Mouse (Mus musculus) frontal cortex, postnatal 36 days (tissue): ENCODE measurements around the gene Cacnb4.

Experiments
- DNase-seq, 2 experiments: peaks; one replicate each; pipeline ENCODE4 v3.0.0; 2022; ENCODE audit warnings: low spot score in 2 of 2

Gene Cacnb4

GRCm38 (mm10) chr2:52568131-52568530 is 108.5 kb downstream of the Cacnb4 start:
- no peak for DNase-seq

GRCm38 (mm10) chr2:52567421-52567820 is 109.2 kb downstream of the Cacnb4 start:
- no peak for DNase-seq

DNA sequence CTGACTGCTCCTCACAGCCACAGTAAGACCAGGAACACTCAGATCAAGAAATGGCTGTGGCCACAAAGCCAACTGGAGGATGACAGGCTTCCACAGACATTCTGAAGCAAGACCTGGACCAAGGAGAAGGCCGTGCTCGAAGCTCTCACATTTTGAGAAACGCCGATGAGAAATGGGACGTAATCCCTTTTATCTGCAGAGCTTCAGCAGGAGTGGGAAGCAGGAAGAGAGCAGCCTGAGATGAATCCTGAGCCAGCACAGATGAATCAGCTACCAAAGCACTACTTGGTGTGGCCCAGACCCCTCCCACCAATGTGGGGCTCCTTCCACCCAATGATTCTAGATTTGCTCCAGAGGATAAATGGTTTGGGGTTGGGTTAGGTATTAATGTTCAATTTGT is 113.4 kb downstream of the Cacnb4 start:
- DNase-seq: no peak

GRCm38 (mm10) chr2:52562356-52562755 is 114.3 kb downstream of the Cacnb4 start:
- no peak for DNase-seq

DNA sequence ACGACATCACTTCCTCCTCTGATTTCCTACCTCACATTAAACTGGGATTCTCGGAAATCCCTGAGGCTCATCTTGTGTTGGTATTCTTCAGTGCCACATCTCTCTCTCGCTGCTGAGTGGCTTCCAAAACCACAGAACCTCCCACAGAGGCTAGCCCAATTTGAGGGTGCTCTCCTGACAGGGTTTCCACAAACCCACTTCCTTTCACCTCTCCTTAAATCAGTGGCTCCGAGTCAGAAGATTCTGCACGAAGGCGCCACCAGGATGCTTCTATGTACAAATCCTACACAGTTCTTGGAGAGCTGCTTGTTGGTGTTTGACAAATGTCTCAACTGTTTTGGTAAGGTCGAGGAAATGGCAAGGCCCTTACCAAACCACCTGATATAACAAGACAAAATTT is 115.5 kb downstream of the Cacnb4 start:
- DNase-seq: no peak

GRCm38 (mm10) chr2:52560266-52560665 is 116.4 kb downstream of the Cacnb4 start:
- no peak for DNase-seq

DNA sequence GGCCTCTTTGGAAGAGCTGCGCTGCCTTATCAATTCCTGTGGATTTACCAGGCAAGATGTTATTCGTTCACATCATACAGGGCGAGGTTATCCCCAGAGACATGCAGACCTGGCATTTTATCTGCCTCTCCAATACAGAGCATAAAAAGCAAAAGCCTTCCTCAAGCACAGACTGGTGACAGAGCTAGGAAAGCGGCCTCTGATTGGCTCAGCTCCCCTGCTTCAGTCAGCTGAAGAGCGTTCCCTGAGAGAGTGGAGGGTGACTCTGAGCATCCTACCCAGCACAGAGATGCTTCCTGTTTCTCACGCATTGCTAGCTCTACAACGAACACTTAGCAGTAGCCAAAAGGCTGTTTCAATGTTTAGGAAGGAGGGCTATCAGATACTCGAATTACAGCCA is 118.2 kb downstream of the Cacnb4 start:
- DNase-seq: peak; percentile 67 to 75

DNA sequence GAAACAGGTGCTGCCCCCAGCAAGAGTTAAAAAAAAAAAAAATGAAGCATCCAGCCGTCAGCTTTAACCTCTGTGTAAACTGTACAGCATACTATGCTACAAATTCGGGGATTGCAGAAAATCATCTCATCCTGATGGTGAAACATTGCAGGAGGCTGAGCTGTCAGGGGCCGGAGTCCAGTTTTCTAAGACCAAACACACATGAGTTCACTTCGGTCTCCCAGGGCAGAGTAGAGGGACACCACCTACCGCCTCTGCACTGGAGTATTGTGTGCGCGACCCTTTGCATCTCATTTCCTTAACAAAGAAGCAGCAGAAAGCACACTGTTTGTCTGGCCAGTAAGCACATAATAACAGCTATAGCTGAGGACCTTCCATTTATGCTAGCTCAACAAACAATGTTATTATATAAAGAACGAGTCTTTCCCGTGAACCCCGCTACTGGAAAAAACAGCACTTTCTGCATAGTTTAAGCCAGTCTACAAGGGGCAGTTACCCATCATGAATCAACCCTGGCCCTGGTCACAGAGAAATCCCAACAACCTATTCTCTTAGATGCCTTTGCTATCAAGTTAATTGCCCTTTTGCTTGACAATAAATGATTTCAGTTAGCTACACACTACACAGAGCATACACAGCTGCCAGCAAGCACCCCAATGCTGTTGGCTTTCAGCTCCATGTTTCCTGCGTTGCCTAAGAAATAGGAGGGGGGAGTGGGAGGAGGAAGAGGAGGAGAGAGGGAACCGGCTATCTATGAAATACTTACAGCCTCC is 118.9 kb downstream of the Cacnb4 start:
- DNase-seq: peak; percentile 40 to 42

- no peak for DNase-seq
Measured at GRCm38 (mm10) chr2:52556961-52557326, 119.7 kb downstream of the Cacnb4 start.

DNA sequence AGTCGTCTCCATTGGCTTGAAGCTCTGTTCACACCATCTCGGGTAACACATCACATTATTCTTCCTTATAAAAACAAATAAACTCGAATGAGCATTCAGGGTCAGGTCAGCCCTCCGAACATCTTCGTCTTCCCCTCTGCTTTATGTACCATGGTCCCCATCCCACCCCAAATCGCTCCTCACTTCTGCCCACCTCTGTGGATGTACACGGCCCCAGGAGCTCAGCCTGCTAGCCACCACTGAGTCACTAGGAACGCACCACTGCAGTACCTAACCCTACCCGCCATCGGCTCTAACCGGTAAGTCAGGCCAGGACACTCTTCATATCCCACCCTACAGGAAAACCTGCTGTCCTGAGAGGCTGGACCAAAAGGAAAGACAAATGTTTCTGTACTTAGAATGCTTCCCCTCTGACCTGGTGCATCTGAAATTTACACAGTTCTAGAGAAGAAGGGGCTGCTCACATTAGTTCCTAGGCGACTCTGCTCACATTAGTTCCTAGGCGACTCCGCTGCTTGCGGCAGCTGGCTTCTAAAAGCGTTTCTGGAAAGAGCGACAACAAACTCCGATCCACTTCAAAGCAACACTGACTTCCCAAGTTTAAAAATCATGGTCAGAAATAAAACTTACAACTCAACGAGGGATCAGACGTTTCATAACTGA is 120.2 kb downstream of the Cacnb4 start:
- DNase-seq: no peak

DNA sequence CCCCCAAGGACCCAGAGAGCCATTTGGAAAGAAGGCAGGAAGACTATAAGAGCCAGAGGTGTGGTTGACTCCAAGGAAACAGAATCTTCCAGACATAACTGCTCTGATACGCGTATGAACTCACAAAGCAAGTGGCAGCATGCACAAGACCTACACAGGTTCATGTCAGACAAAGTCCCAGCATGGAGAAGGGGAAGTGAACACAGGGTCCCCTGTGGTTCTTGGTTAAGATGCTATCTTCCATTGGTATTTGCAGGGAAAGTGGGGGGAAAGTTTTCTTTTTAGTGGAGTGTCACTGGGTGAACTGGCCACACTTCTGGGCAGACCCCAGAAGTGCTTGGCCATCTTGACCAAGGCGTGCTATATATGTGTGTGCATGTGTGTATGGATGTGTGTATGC is 128.2 kb downstream of the Cacnb4 start:
- no peak for DNase-seq

DNA sequence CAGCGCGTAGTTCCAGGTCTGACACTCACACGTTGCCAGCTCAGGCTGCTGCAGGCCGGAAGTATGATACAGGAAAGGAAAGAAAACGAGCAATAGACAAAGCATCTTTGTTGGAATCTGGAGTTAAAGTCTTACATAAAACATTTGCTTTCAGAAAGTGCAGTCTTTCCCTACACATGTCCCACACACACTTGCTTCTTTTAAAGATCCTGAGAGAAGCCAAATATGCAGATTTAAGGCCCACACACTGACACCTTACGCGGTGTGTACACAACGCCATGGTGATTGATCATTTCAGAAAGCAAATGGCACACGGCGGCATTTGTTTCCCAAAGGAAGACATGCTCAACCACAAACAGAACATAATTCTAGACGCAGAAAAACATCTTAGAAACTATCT is 129.3 kb downstream of the Cacnb4 start:
- peak in 1 of 2 experiments; percentile 40 for DNase-seq

GRCm38 (mm10) chr2:52544527-52544926 is 132.1 kb downstream of the Cacnb4 start:
- DNase-seq: no peak

DNA sequence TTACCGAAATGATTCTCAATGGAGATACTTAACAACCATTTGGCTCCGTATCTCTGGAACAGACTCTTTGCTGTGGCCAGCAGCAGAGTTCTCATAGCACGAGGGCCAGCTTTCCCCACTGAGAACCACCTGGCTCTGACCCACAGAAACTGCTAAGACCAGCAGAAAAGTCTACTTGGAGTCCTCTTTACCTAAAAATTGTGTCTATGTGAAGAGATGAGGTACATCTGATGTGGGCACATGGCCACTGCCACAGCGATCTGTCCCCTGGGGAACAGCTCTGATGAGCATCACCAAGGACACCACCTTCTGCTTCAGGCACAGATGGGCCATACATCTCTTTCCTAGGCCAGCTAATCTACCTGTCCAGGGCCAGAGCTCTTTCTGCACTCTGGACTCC is 135.6 kb downstream of the Cacnb4 start:
- DNase-seq: no peak

GRCm38 (mm10) chr2:52539318-52539717 is 137.3 kb downstream of the Cacnb4 start:
- DNase-seq: no peak

- no peak for DNase-seq
Measured at GRCm38 (mm10) chr2:52537645-52538044, 139.0 kb downstream of the Cacnb4 start.

DNA sequence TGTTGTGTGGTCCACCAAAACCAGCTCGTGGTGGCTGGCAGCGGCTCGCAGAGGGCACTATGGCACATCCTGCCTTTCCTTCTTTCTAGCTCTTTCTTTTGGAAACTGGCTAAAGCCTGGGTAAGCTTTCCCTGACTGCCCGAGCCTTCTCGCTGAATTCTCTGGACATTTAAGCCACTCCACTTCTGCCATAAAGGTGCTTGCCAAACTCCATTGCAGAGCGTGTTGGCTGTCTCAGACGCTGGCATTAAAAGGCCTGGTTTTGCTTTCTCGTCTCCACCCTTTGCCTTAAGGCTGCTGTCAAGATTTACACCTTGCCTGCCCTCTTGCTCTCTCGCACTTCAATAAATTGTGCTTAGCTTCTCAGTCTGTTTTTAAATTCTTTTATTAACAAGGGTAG is 139.5 kb downstream of the Cacnb4 start:
- no peak for DNase-seq

GRCm38 (mm10) chr2:52536511-52536910 is 140.1 kb downstream of the Cacnb4 start:
- DNase-seq: no peak

GRCm38 (mm10) chr2:52533696-52534095 is 142.9 kb downstream of the Cacnb4 start:
- DNase-seq: no peak

GRCm38 (mm10) chr2:52530521-52530920 is 146.1 kb downstream of the Cacnb4 start:
- no peak for DNase-seq

- DNase-seq: no peak
Measured at GRCm38 (mm10) chr2:52529245-52529644, 147.4 kb downstream of the Cacnb4 start.

DNA sequence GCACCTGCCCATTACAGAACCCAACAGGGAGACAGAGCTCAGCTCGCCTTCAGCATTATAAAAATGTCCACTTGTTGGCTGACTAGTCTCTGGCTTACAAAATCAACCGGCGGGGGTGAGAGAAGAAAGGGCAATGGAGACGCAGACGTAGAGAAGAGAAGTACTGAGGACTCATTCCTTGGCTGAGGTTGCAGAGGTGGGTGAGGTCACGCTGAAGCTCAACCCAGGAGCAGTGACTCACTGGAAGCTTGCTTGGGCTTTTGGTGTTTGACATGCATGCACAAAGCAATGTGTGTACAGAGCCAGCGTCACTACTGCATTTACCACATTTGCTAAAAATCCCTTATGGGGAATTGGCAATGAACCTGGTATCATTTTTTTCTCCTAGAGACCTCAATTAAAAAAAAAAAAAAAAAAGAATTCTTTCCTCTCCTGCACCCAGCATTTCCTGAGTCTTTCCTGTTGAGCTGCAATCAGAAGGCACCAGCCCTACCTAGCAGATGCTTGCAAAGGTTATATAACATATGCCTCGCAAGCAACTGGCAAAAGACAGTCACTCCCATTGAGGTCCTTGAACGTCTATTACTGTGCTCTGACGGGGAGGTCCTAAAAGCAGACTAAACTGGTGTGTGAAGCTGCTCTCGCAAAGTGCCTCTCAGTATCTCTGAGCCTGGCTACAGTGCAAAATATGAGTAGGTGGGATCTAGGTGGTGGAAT is 150.6 kb downstream of the Cacnb4 start:
- DNase-seq: no peak
